ENCODE assay signal across 16 mouse cellular contexts in the genomic region with DNA sequence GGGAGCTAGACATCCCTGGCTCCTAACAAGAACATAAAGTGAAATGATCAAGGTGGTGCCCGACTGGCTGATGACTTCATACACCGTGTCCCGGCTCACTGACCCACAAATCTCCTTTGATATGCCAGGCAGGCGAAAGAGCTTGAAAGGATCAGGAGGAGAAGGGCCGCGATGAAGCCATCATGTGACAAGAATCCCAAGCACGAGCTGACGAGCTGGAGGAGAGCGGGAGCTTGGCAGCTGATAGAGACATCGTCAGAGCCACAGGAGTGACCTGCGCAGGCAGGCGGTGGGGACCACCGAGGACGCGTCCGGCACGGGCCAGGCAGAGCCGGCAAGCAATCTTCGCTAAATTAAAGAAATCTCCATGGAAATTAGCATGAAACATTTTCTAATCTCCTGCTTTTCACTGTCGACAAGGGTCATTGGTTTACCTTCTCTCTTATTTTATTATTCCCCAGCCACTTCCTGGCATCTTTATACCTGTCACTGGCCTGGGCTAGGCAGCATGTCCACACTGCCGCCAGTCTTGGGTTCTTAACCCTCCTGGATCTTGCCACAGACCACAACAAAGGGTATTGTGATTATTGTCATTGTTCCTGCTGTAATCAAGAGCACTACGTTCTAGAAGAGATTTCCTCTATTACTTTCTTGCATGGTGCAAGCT.
A peak's percentile ranks its signal among the peaks of the same experiment; 100 is the strongest.
DNase-seq lines count a peak whose midpoint lies in the region; ATAC-seq lines count a peak whose summit lies in the region.
"Had no signal": no experiment of that assay in that cellular context is flagged by ENCODE, and none has a peak within 500 bp of the region (broad histone marks: within the 10 kb centered on the region; RNA-seq: fewer than 3 reads in every experiment).

No protein-coding gene starts in this region.

- peak overlapping the region; percentile 42 for H3K4me2 ChIP-seq in midbrain, embryonic 13.5 days (replicated peaks)
- H3K4me2 ChIP-seq: liver, embryonic 11.5 days had no signal

- no peak overlapping the region for H3K4me3 ChIP-seq in hindbrain, embryonic 10.5 days
- H3K4me3 ChIP-seq in midbrain, embryonic 13.5 days (replicated peaks): peak overlapping the region; percentile 14; the same call in 1 of the 2 replicates

- peak; percentile 94 for ATAC-seq in midbrain, embryonic 13.5 days
- ATAC-seq in activated CD4-positive, CD25-positive, alpha-beta regulatory T cell, adult 4 months: no peak
- ATAC-seq in megakaryocyte progenitor cell, adult 5-6 weeks (replicated peaks; ENCODE audit: poor library complexity): no peak

- H3K9me3 ChIP-seq in hindbrain, embryonic 10.5 days: no peaks in the 10 kb centered on the region
- H3K9me3 ChIP-seq in midbrain, embryonic 13.5 days: no peaks in the 10 kb centered on the region

- H3K9ac ChIP-seq in midbrain, embryonic 13.5 days (replicated peaks): no peak overlapping the region

- 54% methylated on average over 22 of the region's 22 CpGs for WGBS in hindbrain, embryonic 10.5 days
- 18% methylated on average over 22 of the region's 22 CpGs for WGBS in midbrain, embryonic 13.5 days

- no peaks in the 10 kb centered on the region for H3K4me1 ChIP-seq in hindbrain, embryonic 10.5 days (replicated peaks)
- H3K4me1 ChIP-seq in midbrain, embryonic 13.5 days (replicated peaks): peaks cover 9% of the 10 kb centered on the region; the same call in 1 of the 2 replicates

- H3K27ac ChIP-seq in hindbrain, embryonic 10.5 days: no peak overlapping the region
- H3K27ac ChIP-seq in midbrain, embryonic 13.5 days: no peak overlapping the region
- H3K27ac ChIP-seq: macrophage had no signal

- peak; percentile 24 to 27 for DNase-seq in cerebellum, postnatal 14 days
- no peak for DNase-seq in cerebellum, adult 18-20 months
- DNase-seq in Muller cell, postnatal 12 days (ENCODE audit: inconsistent ontology term): peak; percentile 47
- DNase-seq in hindbrain, embryonic 10.5 days (ENCODE audit: low spot score): peak; percentile 49
- no peak for DNase-seq in lung, postnatal 10 days
- DNase-seq: adrenal gland, postnatal 10 days; cerebellum, adult 8-10 months; gastrocnemius, postnatal 10 days; kidney, adult 8-10 months; thymus, adult 18-20 months had no signal

- no peaks in the 10 kb centered on the region for H3K36me3 ChIP-seq in hindbrain, embryonic 10.5 days
- no peaks in the 10 kb centered on the region for H3K36me3 ChIP-seq in midbrain, embryonic 13.5 days
- H3K36me3 ChIP-seq: G1E had no signal

- H3K27me3 ChIP-seq in hindbrain, embryonic 10.5 days (ENCODE audit: insufficient read depth, poor library complexity, severe bottlenecking): peaks cover 91% of the 10 kb centered on the region
- peaks cover 77% of the 10 kb centered on the region for H3K27me3 ChIP-seq in midbrain, embryonic 13.5 days

Comparison
In these comparisons a context has a peak if more than half of its experiments do, and no peak if none do; other contexts are left out.
1. DNase-seq: peak in cerebellum, postnatal 14 days (2 of 2), Muller cell, postnatal 12 days (single experiment) and hindbrain, embryonic 10.5 days (single experiment); none in cerebellum, adult 18-20 months (0 of 2) and lung, postnatal 10 days (single experiment).